Mouse (Mus musculus): ENCODE measurements at regions not wholly inside any gene's neighbourhood (a gene's known extent, or its start where the extent isn't known, plus 50 kb on each side); places are given as distances from the start of the nearest gene placed in this dataset.

DNA sequence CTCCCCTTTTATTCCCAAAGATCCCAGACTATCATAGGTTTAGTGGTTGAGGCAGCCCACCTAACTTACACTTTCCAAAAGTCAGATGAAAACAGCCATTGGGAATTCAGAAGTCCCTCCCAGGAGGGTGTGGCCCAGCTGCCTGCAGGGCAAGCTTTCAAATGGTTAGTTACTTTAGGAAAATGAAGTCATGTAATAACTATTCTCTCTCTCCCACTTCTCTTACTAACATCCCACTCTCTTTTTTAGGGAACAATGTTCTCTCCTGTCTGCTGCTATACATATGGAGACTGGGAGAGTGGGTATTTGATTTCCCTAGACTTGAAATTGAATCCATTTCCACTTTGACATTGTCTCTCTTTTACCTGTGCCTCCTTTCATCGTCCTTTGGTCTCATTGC lies 55.0 kb downstream of the Zfp648 start:
- peak; percentile 55 for DNase-seq (ENCODE audit: low read depth, low spot score)

DNA sequence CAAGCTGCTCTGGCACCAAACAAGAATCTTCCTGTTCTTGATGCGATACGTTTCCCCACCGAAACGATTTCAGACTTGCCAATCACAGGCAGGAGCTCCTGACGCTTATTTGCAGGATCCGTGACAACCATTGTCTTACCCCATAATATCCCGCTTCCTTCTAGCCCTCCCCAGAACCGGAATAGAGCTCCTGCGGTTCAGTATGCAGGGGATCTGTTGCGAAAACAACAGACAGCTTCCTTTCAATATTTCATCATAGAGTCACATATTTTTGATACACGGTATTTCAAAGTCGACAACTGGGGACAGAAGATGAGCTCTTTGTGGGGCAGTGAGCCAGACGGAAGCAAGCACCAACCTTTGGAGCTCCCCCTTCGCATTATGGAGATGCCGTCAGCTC lies 55.8 kb downstream of the Zfp648 start:
- peak; percentile 53 for DNase-seq (ENCODE audit: low read depth, low spot score)

DNA sequence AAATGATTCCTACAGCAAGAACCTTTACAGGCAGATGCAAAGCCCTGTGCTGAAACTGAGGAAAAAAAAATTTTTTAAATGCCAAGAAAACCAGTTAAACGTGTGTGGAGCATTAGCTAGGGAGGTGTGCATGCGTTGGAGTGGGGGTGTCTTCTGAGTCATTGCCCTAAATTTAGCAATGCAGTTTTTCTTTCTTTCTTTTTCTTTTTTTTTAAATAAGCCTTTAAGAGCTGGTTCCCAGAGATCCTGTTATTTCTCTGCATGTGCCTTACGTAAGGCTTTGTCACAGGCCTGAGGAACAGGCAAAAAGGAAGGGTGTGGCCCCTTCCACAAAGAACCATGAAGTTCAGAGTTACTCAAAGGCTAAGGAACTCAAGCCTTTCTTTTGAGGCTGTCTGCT lies 57.5 kb downstream of the Zfp648 start:
- DNase-seq (ENCODE audit: low read depth, low spot score): peak; percentile 91

DNA sequence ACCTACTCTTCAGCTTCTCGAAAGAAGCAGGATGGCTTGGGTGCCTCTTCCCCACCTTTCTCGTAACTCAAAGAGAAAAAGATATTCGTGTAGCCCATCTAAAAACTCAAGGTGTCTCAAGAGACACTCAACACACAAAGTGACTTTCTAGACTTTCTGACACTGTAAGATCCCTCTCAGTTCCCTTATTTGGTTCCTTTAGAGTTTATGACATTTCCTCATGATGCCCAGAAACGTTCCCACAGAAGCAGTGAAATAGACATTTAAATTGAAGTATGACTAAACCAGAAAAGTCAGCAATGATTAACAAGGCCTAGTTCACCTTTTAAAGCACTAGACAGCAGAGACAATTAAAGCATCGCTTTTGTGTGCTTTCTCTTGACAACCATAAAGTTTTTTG lies 59.4 kb downstream of the Zfp648 start:
- no peak for DNase-seq (ENCODE audit: low read depth, low spot score)

DNA sequence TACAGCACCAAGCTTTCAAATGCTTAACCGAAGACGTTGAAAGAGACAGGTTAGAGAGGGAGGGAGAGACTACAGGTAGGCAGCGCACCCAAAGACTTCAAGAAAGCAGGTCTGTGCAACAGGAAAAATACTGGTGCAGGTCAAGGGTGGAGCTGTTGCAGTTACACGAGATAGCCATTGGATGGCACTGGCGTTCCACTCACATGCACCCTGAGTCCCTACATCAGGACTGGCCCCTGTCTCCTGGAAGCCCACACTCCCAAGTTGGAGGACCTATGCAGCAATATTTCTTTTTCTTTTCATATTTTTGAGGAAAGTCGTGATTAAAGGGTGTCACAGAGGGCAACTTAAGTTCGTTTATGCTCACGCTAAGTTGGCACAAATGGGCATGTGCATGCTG lies 80.5 kb downstream of the Zfp648 start:
- DNase-seq (ENCODE audit: low read depth, low spot score): no peak

DNA sequence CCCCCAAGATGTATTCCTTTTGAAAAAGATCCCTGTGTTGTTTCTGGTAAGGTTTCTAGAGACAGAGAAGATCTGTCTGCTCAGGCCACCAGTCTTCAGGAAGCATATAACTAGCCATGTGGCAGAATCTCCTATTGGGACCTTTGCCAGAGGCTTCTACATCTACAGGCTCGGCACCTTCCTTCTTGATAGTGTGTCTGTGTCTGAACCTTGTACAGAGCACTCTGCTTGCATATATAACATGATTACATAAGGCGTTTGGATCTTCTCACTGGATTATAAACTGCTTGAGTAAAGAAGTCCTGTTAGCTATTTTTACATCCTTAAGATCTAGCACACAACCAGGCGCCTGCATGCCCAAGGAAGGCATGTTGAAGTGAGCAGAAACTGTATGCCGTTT lies 85.1 kb downstream of the Zfp648 start:
- peak; percentile 76 for DNase-seq (ENCODE audit: low read depth, low spot score)

DNA sequence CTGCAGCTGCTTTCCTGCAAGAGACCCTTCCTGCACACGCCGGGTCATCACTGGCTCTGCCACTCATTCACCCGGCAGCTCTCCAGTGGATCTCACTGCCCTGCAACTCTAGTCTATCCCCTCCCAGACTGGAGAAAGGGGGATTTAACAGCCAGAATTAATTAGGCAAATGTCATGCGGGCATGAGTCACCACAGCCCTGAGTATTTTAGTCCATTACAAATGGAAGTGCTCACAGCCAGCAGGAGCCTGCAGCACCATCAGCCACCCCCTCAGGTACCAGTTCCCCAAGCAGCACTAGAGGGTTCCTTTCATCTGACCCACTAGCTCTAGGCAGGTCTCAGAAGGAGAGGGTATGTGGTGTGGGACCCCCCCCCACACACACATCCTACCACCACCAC lies 91.7 kb downstream of the Zfp648 start:
- peak; percentile 36 for DNase-seq (ENCODE audit: low read depth, low spot score)

DNA sequence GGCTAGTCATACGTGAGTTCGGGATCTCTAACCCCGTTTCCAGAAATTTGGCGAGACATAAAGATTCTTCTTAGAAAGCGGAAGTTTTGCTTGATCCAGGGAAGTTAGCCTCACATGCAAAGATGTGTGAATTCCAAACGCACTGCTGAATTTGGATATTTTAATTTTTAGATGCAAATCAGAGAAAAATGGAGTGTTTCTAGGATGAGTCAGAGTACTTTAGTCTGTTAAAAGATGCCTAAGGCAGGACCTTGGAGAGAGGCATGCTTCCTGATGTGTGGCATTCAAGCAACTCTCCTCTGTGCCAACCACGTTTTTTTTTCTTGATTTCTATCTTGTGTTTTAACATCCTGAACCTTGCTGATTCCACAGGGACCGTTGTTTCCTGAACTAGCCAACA lies 95.1 kb downstream of the Zfp648 start:
- DNase-seq (ENCODE audit: low read depth, low spot score): no peak

DNA sequence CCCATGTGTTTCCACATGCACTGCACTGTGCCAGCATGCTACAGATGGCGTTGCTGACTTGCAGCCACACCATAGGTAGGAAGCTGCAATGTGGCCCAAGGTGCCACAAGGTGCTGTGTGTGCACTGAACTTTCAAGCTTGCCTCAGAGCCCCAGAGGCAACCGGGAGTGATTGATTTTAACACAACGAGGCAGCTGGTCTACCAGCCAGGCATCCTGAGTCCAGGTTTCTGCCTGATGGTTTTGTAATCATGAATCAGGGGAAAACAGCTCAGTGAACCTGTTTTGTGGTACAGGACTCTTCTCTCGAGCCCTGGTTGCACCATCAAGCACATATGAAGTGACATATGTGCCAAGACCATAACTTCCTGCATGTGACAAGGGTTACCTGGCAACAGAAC lies 98.9 kb downstream of the Zfp648 start:
- DNase-seq (ENCODE audit: low read depth, low spot score): no peak

DNA sequence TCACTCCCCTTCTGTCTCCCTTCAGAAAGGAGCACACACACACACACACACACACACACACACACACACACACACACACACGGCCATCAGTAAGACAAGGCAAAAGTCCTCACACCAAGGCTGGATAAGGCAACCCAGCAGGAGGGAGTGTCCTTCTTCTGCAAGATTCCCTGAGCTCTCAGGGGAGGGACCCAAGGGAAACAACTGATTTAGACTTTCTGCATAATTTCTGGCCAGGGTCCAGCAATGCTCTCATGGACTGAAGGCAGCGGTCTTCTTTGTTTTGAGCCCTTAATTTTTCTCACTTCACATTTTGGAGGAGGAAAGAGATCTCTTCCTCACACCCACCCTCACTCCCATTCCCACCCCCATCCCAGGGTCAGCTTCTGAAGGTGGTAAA lies 108.7 kb downstream of the Zfp648 start:
- no peak for DNase-seq (ENCODE audit: low read depth, low spot score)
